Comparison of ENCODE assay signal across 9 mouse cellular contexts in genomic region chr17:4834065-4834464, GRCm38 (mm10).
DNase-seq lines count a peak whose midpoint lies in the region; ATAC-seq and TF ChIP-seq lines count a peak whose summit lies in the region.
"Had no signal": no experiment of that assay in that cellular context is flagged by ENCODE, and none has a peak within 500 bp of the region (broad histone marks: within the 10 kb centered on the region; RNA-seq: fewer than 3 reads in every experiment).

No protein-coding gene starts in this region.

- TF ChIP-seq CTCF in hindbrain, postnatal 0 days (IDR thresholded peaks at IDR 0.05; ENCODE audit: low read depth) = no peak
- TF ChIP-seq CTCF in heart, postnatal 0 days (IDR thresholded peaks at IDR 0.05; ENCODE audit: low read depth) = no peak
- TF ChIP-seq CTCF in testis, adult 2 months (IDR thresholded peaks at IDR 0.05; ENCODE audit: control insufficient read depth, insufficient read depth, insufficient replicate concordance, low read depth, low read length) = no peak
- no peak for TF ChIP-seq CTCF in left cerebral cortex, adult 2 months (IDR thresholded peaks at IDR 0.05)

- H3K4me1 ChIP-seq in hindbrain, postnatal 0 days (ENCODE audit: insufficient read depth, low read length) = no peaks in the 10 kb centered on the region
- H3K4me1 ChIP-seq in hindbrain, embryonic 13.5 days (replicated peaks) = peaks cover 16% of the 10 kb centered on the region
- H3K4me1 ChIP-seq in heart, postnatal 0 days (ENCODE audit: control insufficient read depth, insufficient read depth) = no peaks in the 10 kb centered on the region
- H3K4me1 ChIP-seq in testis, adult 2 months (ENCODE audit: control insufficient read depth, insufficient read depth, low read length) = peaks cover 2% of the 10 kb centered on the region
- no peaks in the 10 kb centered on the region for H3K4me1 ChIP-seq in liver, embryonic 11.5 days (replicated peaks; ENCODE audit: control insufficient read depth, insufficient read depth, low read length)
- H3K4me1 ChIP-seq in neural tube, embryonic 15.5 days = peaks cover 5% of the 10 kb centered on the region; the same call in 1 of the 2 replicates

- no peaks in the 10 kb centered on the region for H3K36me3 ChIP-seq in hindbrain, postnatal 0 days (ENCODE audit: insufficient read depth, low read length)
- no peaks in the 10 kb centered on the region for H3K36me3 ChIP-seq in hindbrain, embryonic 13.5 days
- no peaks in the 10 kb centered on the region for H3K36me3 ChIP-seq in heart, postnatal 0 days (replicated peaks; ENCODE audit: control insufficient read depth, insufficient read depth, low read length)
- no peaks in the 10 kb centered on the region for H3K36me3 ChIP-seq in testis, adult 2 months (ENCODE audit: control insufficient read depth, insufficient read depth, low read length)
- H3K36me3 ChIP-seq in liver, embryonic 11.5 days (ENCODE audit: control insufficient read depth, insufficient read depth, low read length) = no peaks in the 10 kb centered on the region
- no peaks in the 10 kb centered on the region for H3K36me3 ChIP-seq in neural tube, embryonic 15.5 days

- no peak overlapping the region for H3K27ac ChIP-seq in hindbrain, postnatal 0 days
- H3K27ac ChIP-seq in hindbrain, embryonic 13.5 days = no peak overlapping the region
- no peak overlapping the region for H3K27ac ChIP-seq in heart, postnatal 0 days (ENCODE audit: low read depth)
- H3K27ac ChIP-seq in testis, adult 2 months (ENCODE audit: control insufficient read depth, insufficient read depth, low read depth, low read length) = peak overlapping the region; percentile 29; the same call in 1 of the 2 replicates
- H3K27ac ChIP-seq in left cerebral cortex, adult 2 months = no peak overlapping the region
- no peak overlapping the region for H3K27ac ChIP-seq in liver, embryonic 11.5 days (ENCODE audit: low read depth, low read length)
- H3K27ac ChIP-seq in neural tube, embryonic 15.5 days (replicated peaks) = no peak overlapping the region
- H3K27ac ChIP-seq: macrophage had no signal

- no peak overlapping the region for H3K4me2 ChIP-seq in hindbrain, postnatal 0 days (ENCODE audit: low read depth, low read length)
- H3K4me2 ChIP-seq in hindbrain, embryonic 13.5 days = no peak overlapping the region
- no peak overlapping the region for H3K4me2 ChIP-seq in heart, postnatal 0 days (ENCODE audit: low read depth, low read length)
- H3K4me2 ChIP-seq in liver, embryonic 11.5 days = no peak overlapping the region
- H3K4me2 ChIP-seq in neural tube, embryonic 15.5 days = no peak overlapping the region

- no peaks in the 10 kb centered on the region for H3K27me3 ChIP-seq in hindbrain, postnatal 0 days (ENCODE audit: insufficient read depth, low read length)
- no peaks in the 10 kb centered on the region for H3K27me3 ChIP-seq in hindbrain, embryonic 13.5 days
- H3K27me3 ChIP-seq in heart, postnatal 0 days (ENCODE audit: control insufficient read depth, insufficient read depth, low read length) = no peaks in the 10 kb centered on the region
- no peaks in the 10 kb centered on the region for H3K27me3 ChIP-seq in testis, adult 2 months (ENCODE audit: control insufficient read depth, insufficient read depth, low read length)
- H3K27me3 ChIP-seq in liver, embryonic 11.5 days (replicated peaks; ENCODE audit: control insufficient read depth, insufficient read depth, low read length) = no peaks in the 10 kb centered on the region
- H3K27me3 ChIP-seq in neural tube, embryonic 15.5 days (replicated peaks) = no peaks in the 10 kb centered on the region

- intact Hi-C loops in left cerebral cortex, adult 2 months (cut with DNase I) = no loop called here

- TF ChIP-seq POLR2A in testis, adult 2 months (IDR thresholded peaks at IDR 0.05; ENCODE audit: control insufficient read depth, low read depth, low read length) = no peak

- no peak overlapping the region for H3K9ac ChIP-seq in hindbrain, postnatal 0 days (replicated peaks; ENCODE audit: low read length)
- H3K9ac ChIP-seq in hindbrain, embryonic 13.5 days = no peak overlapping the region
- no peak overlapping the region for H3K9ac ChIP-seq in heart, postnatal 0 days (replicated peaks; ENCODE audit: low read depth, low read length)
- H3K9ac ChIP-seq in liver, embryonic 11.5 days (ENCODE audit: low read depth, low read length) = no peak overlapping the region
- no peak overlapping the region for H3K9ac ChIP-seq in neural tube, embryonic 15.5 days (replicated peaks)

- H3K4me3 ChIP-seq in hindbrain, postnatal 0 days (ENCODE audit: low read length) = no peak overlapping the region
- H3K4me3 ChIP-seq in hindbrain, embryonic 13.5 days = no peak overlapping the region
- H3K4me3 ChIP-seq in heart, postnatal 0 days (ENCODE audit: low read depth, low read length) = no peak overlapping the region
- peak overlapping the region; percentile 54; the same call in 1 of the 2 replicates for H3K4me3 ChIP-seq in testis, adult 2 months (ENCODE audit: control insufficient read depth, low read depth, low read length)
- H3K4me3 ChIP-seq in left cerebral cortex, adult 2 months = no peak overlapping the region
- H3K4me3 ChIP-seq in liver, embryonic 11.5 days (ENCODE audit: low read depth, low read length) = no peak overlapping the region
- H3K4me3 ChIP-seq in neural tube, embryonic 15.5 days (replicated peaks) = no peak overlapping the region

- 61% methylated on average over 7 of the region's 7 CpGs for WGBS in hindbrain, postnatal 0 days
- WGBS in hindbrain, embryonic 13.5 days = 79% methylated on average over 7 of the region's 7 CpGs
- WGBS in heart, postnatal 0 days = 40% methylated on average over 7 of the region's 7 CpGs
- 66% methylated on average over 7 of the region's 7 CpGs for WGBS in liver, embryonic 11.5 days
- WGBS in neural tube, embryonic 15.5 days = 75% methylated on average over 7 of the region's 7 CpGs

- no peaks in the 10 kb centered on the region for H3K9me3 ChIP-seq in hindbrain, postnatal 0 days (ENCODE audit: low read length)
- no peaks in the 10 kb centered on the region for H3K9me3 ChIP-seq in hindbrain, embryonic 13.5 days
- 0 out of 2 replicates have a peak, but pooled peaks cover 4% of the 10 kb centered on the region for H3K9me3 ChIP-seq in heart, postnatal 0 days (replicated peaks; ENCODE audit: control insufficient read depth, low read length)
- H3K9me3 ChIP-seq in liver, embryonic 11.5 days (ENCODE audit: control insufficient read depth, low read length) = no peaks in the 10 kb centered on the region
- no peaks in the 10 kb centered on the region for H3K9me3 ChIP-seq in neural tube, embryonic 15.5 days (replicated peaks)

- DNase-seq in hindbrain, postnatal 0 days (ENCODE audit: low spot score) = peak; percentile 9
- peak; percentile 59 for DNase-seq in heart, postnatal 0 days (ENCODE audit: low spot score)
- peak; percentile 9 to 31 for DNase-seq in layer of hippocampus, postnatal 14 days (ENCODE audit: low spot score in 2 of 2)
- no peak for DNase-seq in left cerebral cortex, adult 2 months (ENCODE audit: extremely low spot score in 1 of 2, low spot score in 2 of 2)
- DNase-seq in liver, embryonic 11.5 days (ENCODE audit: low spot score) = no peak

- TF ChIP-seq EP300 in heart, postnatal 0 days (IDR thresholded peaks at IDR 0.05; ENCODE audit: low read depth) = no peak

- ATAC-seq in hindbrain, postnatal 0 days = no peak
- ATAC-seq in hindbrain, embryonic 13.5 days (ENCODE audit: low FRiP score) = no peak
- no peak for ATAC-seq in heart, postnatal 0 days (ENCODE audit: insufficient read depth, low read depth)
- no peak for ATAC-seq in liver, embryonic 11.5 days (replicated peaks; ENCODE audit: low FRiP score)
- ATAC-seq in neural tube, embryonic 15.5 days (ENCODE audit: low FRiP score) = no peak

Comparison
In these comparisons a context has a peak if more than half of its experiments do, and no peak if none do; other contexts are left out.
1. DNase-seq: peak in hindbrain, postnatal 0 days (single experiment), heart, postnatal 0 days (single experiment) and layer of hippocampus, postnatal 14 days (2 of 2); none in left cerebral cortex, adult 2 months (0 of 2) and liver, embryonic 11.5 days (single experiment).